Mouse (Mus musculus): ENCODE results near the gene Syn3. TPM values are rescaled to one million over a fixed set of nuclear protein-coding genes. Genes with fewer than 3 reads are reported as not detected.

Syn3 gene
- polyA plus RNA-seq, 1 experiment: 0.84 TPM

DNA sequence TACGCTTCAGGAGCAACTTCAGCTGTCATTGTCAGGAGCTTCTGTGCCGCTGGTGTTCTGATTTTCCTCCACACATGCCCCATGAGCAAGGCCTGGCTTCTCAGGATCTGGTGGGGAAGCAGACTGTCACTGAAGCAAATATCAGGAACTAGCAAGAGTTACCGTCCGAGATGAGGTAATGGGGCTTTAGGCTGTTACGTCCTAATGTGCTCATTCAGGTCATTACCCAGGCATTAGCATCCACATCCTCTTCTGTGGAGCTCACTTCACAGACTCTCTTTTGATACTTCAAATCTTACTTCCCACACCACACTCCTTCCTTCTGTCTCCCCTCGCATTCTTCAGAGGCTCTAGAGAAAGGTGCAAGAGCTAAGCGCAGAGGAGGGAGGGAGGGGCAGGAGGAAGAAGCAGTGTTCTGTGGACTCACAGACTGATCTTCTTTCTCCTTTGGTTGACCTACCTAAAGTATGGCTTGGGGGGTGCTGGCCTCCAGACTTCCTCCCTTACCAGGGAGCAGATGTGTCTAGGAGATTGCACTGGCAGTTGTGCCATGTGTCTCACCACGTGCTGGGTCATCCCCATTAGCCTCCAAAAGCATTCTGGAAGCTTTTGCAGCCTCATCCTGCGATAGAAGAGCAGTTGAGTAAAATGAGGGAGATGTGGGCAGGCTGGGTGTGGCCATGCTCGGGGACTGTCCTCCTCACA is 445.7 kb downstream of the Syn3 start:
- Histone ChIP-seq H3K27me3 (ENCODE audit: control insufficient read depth, insufficient read depth, low read length) (no peaks in the 10 kb centered on the region), H3K36me3 (ENCODE audit: control insufficient read depth, insufficient read depth, low read length) (peaks cover 17% of the 10 kb centered on the region), H3K27ac (ENCODE audit: control insufficient read depth, insufficient read depth, low read length) (no peak overlapping the region), H3K4me1 (replicated peaks; ENCODE audit: control insufficient read depth, insufficient read depth, low read length) (no peaks in the 10 kb centered on the region), H3K4me3 (ENCODE audit: control insufficient read depth, insufficient read depth, low read length) (no peak overlapping the region)
- 62% methylated on average over 10 of the region's 10 CpGs for WGBS
- no peak for DNase-seq
- TF ChIP-seq POLR2A (IDR thresholded peaks at IDR 0.05; ENCODE audit: control insufficient read depth, extremely low read depth, insufficient read depth, low read length, poor library complexity) (no peak), CTCF (IDR thresholded peaks at IDR 0.05; ENCODE audit: borderline replicate concordance, control insufficient read depth, extremely low read depth, insufficient read depth, low read length, poor library complexity) (no peak)

DNA sequence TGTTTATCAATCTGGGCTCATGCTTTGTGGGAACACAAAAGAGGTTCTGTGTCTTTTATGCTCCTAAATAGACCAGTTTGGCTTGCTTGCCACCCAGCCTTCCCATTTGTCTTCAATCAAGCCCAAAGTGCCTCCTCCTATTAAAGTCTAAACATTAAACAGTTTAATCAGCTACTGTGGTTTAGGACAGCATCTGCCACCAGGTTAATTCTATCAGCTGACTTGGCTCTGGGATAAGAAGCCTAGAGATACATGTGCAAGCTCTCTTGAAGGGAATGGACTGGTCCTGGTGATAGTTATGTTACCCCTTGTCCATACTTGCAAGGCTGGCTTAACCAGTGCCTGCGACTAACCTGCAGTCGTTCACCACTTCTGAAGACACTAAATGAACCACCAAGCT is 448.2 kb downstream of the Syn3 start:
- peaks cover 36% of the 10 kb centered on the region for H3K36me3 ChIP-seq (ENCODE audit: control insufficient read depth, insufficient read depth, low read length)
- H3K4me3 ChIP-seq (ENCODE audit: control insufficient read depth, insufficient read depth, low read length): no peak overlapping the region
- no peak overlapping the region for H3K27ac ChIP-seq (ENCODE audit: control insufficient read depth, insufficient read depth, low read length)
- DNase-seq: no peak
- H3K27me3 ChIP-seq (ENCODE audit: control insufficient read depth, insufficient read depth, low read length): no peaks in the 10 kb centered on the region
- H3K4me1 ChIP-seq (replicated peaks; ENCODE audit: control insufficient read depth, insufficient read depth, low read length): no peaks in the 10 kb centered on the region
- TF ChIP-seq POLR2A (IDR thresholded peaks at IDR 0.05; ENCODE audit: control insufficient read depth, extremely low read depth, insufficient read depth, low read length, poor library complexity) (no peak), CTCF (IDR thresholded peaks at IDR 0.05; ENCODE audit: borderline replicate concordance, control insufficient read depth, extremely low read depth, insufficient read depth, low read length, poor library complexity) (no peak)
- 89% methylated on average over 2 of the region's 2 CpGs for WGBS

- TF ChIP-seq POLR2A (IDR thresholded peaks at IDR 0.05; ENCODE audit: control insufficient read depth, extremely low read depth, insufficient read depth, low read length, poor library complexity) (no peak), CTCF (IDR thresholded peaks at IDR 0.05; ENCODE audit: borderline replicate concordance, control insufficient read depth, extremely low read depth, insufficient read depth, low read length, poor library complexity) (no peak)
- Histone ChIP-seq H3K36me3 (ENCODE audit: control insufficient read depth, insufficient read depth, low read length) (peaks cover 54% of the 10 kb centered on the region), H3K4me1 (replicated peaks; ENCODE audit: control insufficient read depth, insufficient read depth, low read length) (no peaks in the 10 kb centered on the region), H3K4me3 (ENCODE audit: control insufficient read depth, insufficient read depth, low read length) (no peak overlapping the region), H3K27ac (ENCODE audit: control insufficient read depth, insufficient read depth, low read length) (no peak overlapping the region), H3K27me3 (ENCODE audit: control insufficient read depth, insufficient read depth, low read length) (no peaks in the 10 kb centered on the region)
- DNase-seq: no peak
- whole genome bisulfite sequencing: 97% methylated on average over 9 of the region's 9 CpGs
These were observed 450.9 kb downstream of the Syn3 start for GRCm38 (mm10) chr10:86047786-86048185.

DNA sequence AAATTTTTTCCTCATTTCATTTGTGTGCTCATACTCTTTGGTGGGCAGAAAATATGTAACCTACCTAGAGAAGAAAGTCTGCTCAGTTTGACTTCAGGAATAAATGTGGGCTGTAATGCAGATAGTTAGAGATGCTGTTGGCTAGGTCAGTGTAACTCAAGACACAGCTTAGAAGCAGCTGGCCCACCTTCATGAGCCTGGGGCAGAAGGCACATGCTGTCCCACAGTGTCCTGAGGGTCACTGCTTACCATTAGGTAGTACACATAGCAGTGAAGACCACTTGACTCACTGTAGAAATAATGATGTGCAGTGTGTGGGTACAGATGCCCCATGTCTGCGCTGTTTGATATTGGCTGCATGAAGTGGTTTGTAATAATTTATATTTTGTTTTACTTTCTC is 452.3 kb downstream of the Syn3 start:
- Histone ChIP-seq H3K4me1 (replicated peaks; ENCODE audit: control insufficient read depth, insufficient read depth, low read length) (no peaks in the 10 kb centered on the region), H3K27ac (ENCODE audit: control insufficient read depth, insufficient read depth, low read length) (no peak overlapping the region), H3K36me3 (ENCODE audit: control insufficient read depth, insufficient read depth, low read length) (peaks cover 64% of the 10 kb centered on the region), H3K27me3 (ENCODE audit: control insufficient read depth, insufficient read depth, low read length) (no peaks in the 10 kb centered on the region), H3K4me3 (ENCODE audit: control insufficient read depth, insufficient read depth, low read length) (no peak overlapping the region)
- no peak for TF ChIP-seq POLR2A (IDR thresholded peaks at IDR 0.05; ENCODE audit: control insufficient read depth, extremely low read depth, insufficient read depth, low read length, poor library complexity)
- TF ChIP-seq CTCF (IDR thresholded peaks at IDR 0.05; ENCODE audit: borderline replicate concordance, control insufficient read depth, extremely low read depth, insufficient read depth, low read length, poor library complexity): no peak
- DNase-seq: no peak
- WGBS: 98% methylated on average over 1 of the region's 1 CpGs

- no peaks in the 10 kb centered on the region for H3K27me3 ChIP-seq (ENCODE audit: control insufficient read depth, insufficient read depth, low read length)
- no peak for TF ChIP-seq POLR2A (IDR thresholded peaks at IDR 0.05; ENCODE audit: control insufficient read depth, extremely low read depth, insufficient read depth, low read length, poor library complexity)
- no peak for TF ChIP-seq CTCF (IDR thresholded peaks at IDR 0.05; ENCODE audit: borderline replicate concordance, control insufficient read depth, extremely low read depth, insufficient read depth, low read length, poor library complexity)
- peaks cover 55% of the 10 kb centered on the region for H3K36me3 ChIP-seq (ENCODE audit: control insufficient read depth, insufficient read depth, low read length)
- no peaks in the 10 kb centered on the region for H3K4me1 ChIP-seq (replicated peaks; ENCODE audit: control insufficient read depth, insufficient read depth, low read length)
- H3K4me3 ChIP-seq (ENCODE audit: control insufficient read depth, insufficient read depth, low read length): no peak overlapping the region
- 96% methylated on average over 8 of the region's 8 CpGs for WGBS
- no peak for DNase-seq
- no peak overlapping the region for H3K27ac ChIP-seq (ENCODE audit: control insufficient read depth, insufficient read depth, low read length)
These were observed 454.6 kb downstream of the Syn3 start for GRCm38 (mm10) chr10:86044066-86044465.

- no peaks in the 10 kb centered on the region for H3K27me3 ChIP-seq (ENCODE audit: control insufficient read depth, insufficient read depth, low read length)
- no peak overlapping the region for H3K4me3 ChIP-seq (ENCODE audit: control insufficient read depth, insufficient read depth, low read length)
- peaks cover 53% of the 10 kb centered on the region for H3K36me3 ChIP-seq (ENCODE audit: control insufficient read depth, insufficient read depth, low read length)
- no peak for DNase-seq
- no peak overlapping the region for H3K27ac ChIP-seq (ENCODE audit: control insufficient read depth, insufficient read depth, low read length)
- TF ChIP-seq CTCF (IDR thresholded peaks at IDR 0.05; ENCODE audit: borderline replicate concordance, control insufficient read depth, extremely low read depth, insufficient read depth, low read length, poor library complexity) (no peak), POLR2A (IDR thresholded peaks at IDR 0.05; ENCODE audit: control insufficient read depth, extremely low read depth, insufficient read depth, low read length, poor library complexity) (no peak)
- WGBS: 98% methylated on average over 4 of the region's 4 CpGs
- no peaks in the 10 kb centered on the region for H3K4me1 ChIP-seq (replicated peaks; ENCODE audit: control insufficient read depth, insufficient read depth, low read length)
These were observed 455.0 kb downstream of the Syn3 start for GRCm38 (mm10) chr10:86043651-86044050.

Data from thymus, adult 2 months (tissue).